Mouse (Mus musculus) embryonic fibroblast, embryonic 13.5 days (primary cell): ENCODE measurements around the gene Cnn1. TPM values are rescaled to one million over a fixed set of nuclear protein-coding genes. Genes with fewer than 3 reads are reported as not detected.
"Not testable (repeated sequence)": the region's sequence is repeated elsewhere in the genome, so short reads cannot be mapped to it uniquely, and the experiment has no call there.

ENCODE experiments used
- H3K27ac ChIP-seq: 2 replicates; pipeline ENCODE4 v1.5.1; 2012; ENCODE audit warnings: low read length, control low read depth, inconsistent platforms; ENCODE audit not compliant: insufficient read depth
- H3K4me1 ChIP-seq: 2 replicates; pipeline ENCODE4 v1.6.1; 2011; ENCODE audit warnings: low read length; ENCODE audit not compliant: control insufficient read depth, insufficient read depth
- H3K4me3 ChIP-seq: 2 replicates; pipeline ENCODE4 v1.5.1; 2011; ENCODE audit warnings: mild to moderate bottlenecking, control low read depth, low read length; ENCODE audit not compliant: insufficient read depth
- CTCF ChIP-seq: IDR thresholded peaks from 2 replicates; pipeline ENCODE4 v1.5.1; 2011; ENCODE audit warnings: mild to moderate bottlenecking, control low read depth, low read length, moderate library complexity, borderline replicate concordance; ENCODE audit not compliant: insufficient read depth
- POLR2A ChIP-seq: IDR thresholded peaks from 2 replicates; pipeline ENCODE4 v1.6.1; 2011; ENCODE audit warnings: low read depth, mild to moderate bottlenecking, control low read depth, low read length, moderate library complexity
- polyA plus RNA-seq: library from polyadenylated mRNA; stranded (reverse); fragments of >200 nt; gene quantifications from 2 replicates; pipeline ENCODE4 v1.2.4, GENCODE M21; 2011; ENCODE audit warnings: low read depth; ENCODE audit not compliant: missing spikeins, insufficient read length

Cnn1 gene
- polyA plus RNA-seq, 1 experiment = 203 TPM

DNA sequence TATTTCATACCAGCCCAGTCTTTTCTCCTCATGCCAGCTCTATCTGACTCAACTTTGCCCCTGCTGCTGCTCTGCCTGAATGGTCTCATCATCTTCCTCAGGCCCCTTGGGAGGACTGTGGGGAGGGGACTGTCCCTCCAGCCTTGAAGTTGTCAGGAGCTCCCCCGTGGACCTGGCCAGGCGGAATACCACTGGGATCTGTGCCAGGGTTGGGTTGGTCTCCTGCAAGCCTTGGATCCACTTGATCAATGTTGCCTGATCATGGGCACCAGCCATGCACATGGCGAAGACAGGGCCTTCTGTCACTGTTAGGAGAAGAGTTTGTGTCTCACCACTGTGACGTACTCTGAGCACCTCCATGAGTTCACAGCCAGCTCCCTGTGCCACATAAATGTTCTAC lies 26.7 kb upstream of the Cnn1 start:
- TF ChIP-seq POLR2A (no peak; the same call in 1 of the 2 replicates), CTCF (no peak)
- H3K27ac ChIP-seq = no peak overlapping the region
- H3K4me3 ChIP-seq = no peak overlapping the region
- no peaks in the 10 kb centered on the region for H3K4me1 ChIP-seq

DNA sequence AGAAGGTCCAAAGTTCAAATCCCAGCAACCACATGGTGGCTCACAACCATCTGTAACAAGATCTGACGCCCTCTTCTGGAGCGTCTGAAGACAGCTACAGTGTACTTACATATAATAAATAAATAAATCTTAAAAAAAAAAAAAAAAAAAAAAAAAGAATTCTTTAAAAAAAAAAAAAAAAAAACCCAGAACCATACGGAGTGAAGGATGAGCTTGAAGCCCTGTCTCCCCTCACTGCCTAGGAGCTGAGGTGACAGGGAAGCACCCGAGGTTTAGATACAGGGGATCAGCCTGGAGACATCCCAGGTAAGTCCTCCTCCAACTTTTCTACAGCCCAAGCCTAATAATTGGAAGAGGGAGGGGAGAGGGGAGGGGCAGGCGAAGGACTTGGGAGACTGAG lies 23.2 kb upstream of the Cnn1 start:
- not testable (repeated sequence) for H3K4me3 ChIP-seq

DNA sequence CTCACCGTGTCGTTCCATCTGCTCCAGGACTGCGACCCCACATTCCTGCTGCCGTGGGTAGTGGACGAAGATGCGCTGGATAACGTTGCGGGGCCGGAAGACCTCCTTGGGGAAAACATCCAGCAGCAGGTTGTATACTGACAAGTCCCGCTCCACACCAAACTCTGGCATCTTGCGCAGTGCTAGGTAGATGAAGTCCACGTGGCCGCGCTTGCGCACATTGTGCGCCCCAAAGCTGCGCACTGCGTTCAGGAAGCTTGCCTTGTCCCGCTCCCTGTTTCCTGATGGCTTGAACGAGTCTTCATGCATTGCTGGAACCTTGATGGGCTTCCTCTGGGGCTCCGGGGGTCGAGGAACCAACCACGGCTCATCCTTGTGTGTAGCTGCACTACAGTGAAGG lies 22.8 kb upstream of the Cnn1 start:
- H3K27ac ChIP-seq = no peak overlapping the region
- H3K4me3 ChIP-seq = no peak overlapping the region
- H3K4me1 ChIP-seq = no peaks in the 10 kb centered on the region
- TF ChIP-seq POLR2A (no peak), CTCF (no peak)

More for the DNA sequence above, 23.2 kb upstream of the Cnn1 start:
- not testable (repeated sequence) for H3K27ac ChIP-seq, H3K4me1 ChIP-seq

DNA sequence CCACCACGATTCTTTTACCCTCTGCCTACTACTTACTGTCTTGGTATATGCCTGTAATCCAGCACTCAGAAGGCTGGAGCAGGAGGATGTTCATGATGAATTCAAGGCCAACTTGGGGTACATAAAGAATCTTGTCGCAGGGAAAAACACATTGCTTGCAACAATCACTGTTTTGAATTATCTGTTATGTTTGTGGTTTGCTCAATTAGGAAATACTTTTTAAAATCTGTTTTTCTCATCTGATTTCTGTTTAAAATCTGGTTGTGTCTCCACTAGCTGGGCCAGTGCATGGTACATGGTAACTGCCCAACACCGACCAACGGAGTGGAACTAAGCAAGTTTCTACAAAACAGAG lies 14.4 kb upstream of the Cnn1 start:
- peak overlapping the region; percentile 72 for H3K4me3 ChIP-seq
- H3K4me1 ChIP-seq = 0 out of 2 replicates have a peak, but pooled peaks cover 4% of the 10 kb centered on the region
- TF ChIP-seq POLR2A (no peak), CTCF (no peak)
- H3K27ac ChIP-seq = no peak overlapping the region

DNA sequence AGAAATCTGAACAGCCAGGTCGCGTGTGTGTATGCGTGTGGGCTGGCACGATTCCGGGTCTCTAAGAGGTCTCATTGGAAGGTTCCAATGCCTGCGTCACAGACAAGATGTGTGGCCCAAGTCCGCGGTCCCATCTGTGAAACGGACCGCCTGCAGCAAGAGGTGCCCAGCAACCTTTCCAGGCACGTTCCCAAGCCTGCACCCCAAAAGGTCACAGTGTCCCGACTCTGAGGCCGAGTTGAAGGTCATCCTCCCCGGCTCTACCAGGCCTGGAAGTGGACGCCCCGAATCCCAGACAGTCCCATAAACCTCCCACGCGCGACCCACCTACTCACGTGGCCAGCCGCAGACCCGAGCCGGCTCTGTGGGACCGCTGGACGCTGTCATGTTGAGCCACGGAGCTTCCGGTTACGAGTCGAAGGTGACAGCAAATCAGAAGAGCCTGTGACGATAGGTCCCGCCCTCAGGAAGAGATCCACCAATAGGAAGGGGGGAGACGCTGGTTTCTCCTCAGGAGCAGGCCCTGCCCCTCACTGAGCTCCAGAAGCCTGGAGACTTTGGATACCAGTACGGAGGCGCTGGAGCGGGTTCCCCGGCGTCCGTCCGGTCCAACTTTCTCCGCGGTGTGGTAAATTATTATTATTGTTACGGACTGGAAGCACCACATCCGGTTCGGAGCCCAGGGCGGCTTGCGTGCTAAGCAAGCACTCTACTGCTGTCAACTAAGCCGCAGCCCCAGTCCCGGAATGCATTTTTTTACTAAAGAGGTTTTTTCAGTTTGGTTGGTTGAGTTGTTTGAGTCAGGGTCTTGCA lies 13.8 kb upstream of the Cnn1 start, which contains the start of gene Ecsit:
Gene Ecsit (minus strand): TSS at position 417 of the 813 bp plus-strand sequence.
- Histone ChIP-seq H3K4me1 (0 out of 2 replicates have a peak, but pooled peaks cover 4% of the 10 kb centered on the region), H3K4me3 (peak within 1 kb of the TSS; percentile 72), H3K27ac (peak within 1 kb of the TSS; percentile 86)
- TF ChIP-seq POLR2A (peak; percentile 72), CTCF (no peak)

DNA sequence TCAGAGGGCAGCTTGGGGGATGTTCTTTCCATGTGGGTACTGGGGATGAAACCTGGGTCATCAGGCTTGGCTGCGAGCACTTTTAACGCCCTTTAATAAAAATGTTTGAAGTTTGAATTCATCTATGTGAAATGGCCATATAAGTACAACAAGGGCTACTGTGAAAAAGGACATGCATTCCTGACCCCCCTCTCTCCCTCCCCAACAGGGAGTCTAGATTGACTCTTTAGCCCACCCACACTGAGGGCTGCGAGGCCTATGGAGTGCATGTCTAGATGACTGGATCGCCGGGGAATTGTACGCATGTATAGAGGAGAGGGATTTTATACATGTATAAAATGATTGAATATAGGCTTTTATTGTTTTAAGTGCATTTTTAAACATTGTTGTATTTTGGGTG lies 13.0 kb upstream of the Cnn1 start:
- Histone ChIP-seq H3K4me3 (peak overlapping the region; percentile 62), H3K4me1 (0 out of 2 replicates have a peak, but pooled peaks cover 5% of the 10 kb centered on the region), H3K27ac (peak overlapping the region; percentile 86)
- TF ChIP-seq CTCF (no peak), POLR2A (no peak; the same call in 1 of the 2 replicates)

DNA sequence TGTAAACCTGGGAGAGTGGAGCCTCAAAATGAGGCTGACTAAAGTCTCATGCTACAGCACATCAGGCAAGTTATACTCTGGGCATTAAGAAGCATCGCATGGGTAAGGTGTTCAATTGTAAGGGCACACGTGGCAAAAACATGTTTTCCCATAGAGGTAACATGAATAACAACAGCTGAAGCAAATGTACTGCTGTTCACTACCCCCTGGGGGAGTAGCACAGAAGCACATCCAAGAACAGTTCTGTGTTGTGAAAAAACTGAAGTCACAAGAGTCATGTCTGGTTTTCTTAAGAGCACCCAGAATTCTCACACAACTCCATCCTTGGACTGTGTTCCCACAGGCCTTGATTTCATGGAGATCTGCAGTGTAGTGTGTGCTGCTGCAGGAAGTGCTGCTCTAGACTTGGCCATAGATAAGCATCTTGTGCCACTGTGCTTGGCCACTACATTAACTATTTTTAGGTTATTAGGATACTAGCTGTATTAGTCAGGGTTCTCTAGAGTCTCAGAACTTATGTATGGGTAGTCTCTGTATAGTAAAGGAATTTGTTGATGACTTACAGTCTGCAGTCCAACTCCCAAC lies 11.9 kb upstream of the Cnn1 start:
- 0 out of 2 replicates have a peak, but pooled peaks cover 5% of the 10 kb centered on the region for H3K4me1 ChIP-seq
- TF ChIP-seq CTCF (no peak), POLR2A (no peak)
- no peak overlapping the region for H3K4me3 ChIP-seq
- H3K27ac ChIP-seq = peak overlapping the region; percentile 89

DNA sequence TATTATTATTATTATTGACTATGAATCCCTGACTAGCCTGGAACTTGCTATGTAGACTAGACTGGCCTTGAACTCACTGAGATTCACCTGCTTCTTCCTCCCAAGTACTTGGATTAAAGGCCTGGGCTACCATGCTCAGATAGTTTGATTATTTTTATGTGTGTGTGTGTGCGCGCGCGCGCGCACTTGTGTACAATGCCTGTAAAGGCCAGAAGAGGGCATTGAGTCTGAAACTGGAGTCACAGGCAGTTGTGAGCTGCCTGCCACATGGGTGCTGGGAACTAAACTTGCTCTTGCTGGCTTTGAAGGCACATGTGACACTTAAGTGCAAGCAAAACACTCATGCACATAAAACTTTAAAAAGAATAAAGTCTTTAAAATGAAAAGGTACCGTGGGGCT lies 9.7 kb upstream of the Cnn1 start:
- Histone ChIP-seq H3K4me1 (0 out of 2 replicates have a peak, but pooled peaks cover 5% of the 10 kb centered on the region), H3K4me3 (no peak overlapping the region), H3K27ac (peak overlapping the region; percentile 27; the same call in 1 of the 2 replicates)
- TF ChIP-seq POLR2A = no peak
- no peak for TF ChIP-seq CTCF

DNA sequence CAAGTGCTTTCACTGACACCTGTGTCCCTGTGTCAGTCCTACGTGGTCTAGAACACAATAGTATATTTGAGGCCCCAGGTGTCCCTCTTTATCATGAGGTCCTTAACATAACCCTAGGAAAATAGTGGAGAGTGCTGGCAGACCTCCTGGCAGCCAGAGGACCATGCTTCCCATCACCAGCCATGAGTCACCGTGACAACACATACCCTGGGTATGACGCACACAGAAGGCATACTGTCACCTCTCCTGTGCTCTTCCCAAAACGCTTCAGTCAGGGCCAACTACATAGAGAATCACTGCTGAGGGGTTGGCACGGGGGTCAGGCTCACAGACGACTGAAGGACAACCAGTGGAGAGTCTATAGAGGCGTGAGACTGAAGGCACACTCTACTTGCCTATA lies 9.0 kb upstream of the Cnn1 start:
- TF ChIP-seq CTCF (no peak), POLR2A (no peak)
- H3K4me3 ChIP-seq = no peak overlapping the region
- H3K27ac ChIP-seq = peak overlapping the region; percentile 30; the same call in 1 of the 2 replicates
- H3K4me1 ChIP-seq = 0 out of 2 replicates have a peak, but pooled peaks cover 5% of the 10 kb centered on the region

DNA sequence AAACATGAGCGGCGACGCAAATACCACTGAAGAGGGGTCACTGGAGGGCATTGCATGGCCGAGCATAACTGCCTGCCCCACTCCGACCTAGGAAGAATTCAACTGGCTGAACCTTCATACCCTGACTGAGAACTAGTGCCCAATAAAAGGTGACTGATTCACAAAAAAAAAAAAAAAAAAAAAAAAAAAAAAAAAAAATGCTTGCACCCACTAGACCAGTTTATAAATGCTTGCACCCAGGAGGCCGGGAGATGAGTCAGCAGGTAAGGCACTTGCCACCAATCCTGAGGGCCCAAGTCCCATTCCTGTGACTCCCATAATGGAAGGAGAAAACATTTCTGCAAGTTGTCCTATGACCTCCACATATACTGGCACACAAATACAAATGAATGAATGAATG lies 6.3 kb upstream of the Cnn1 start:
- Histone ChIP-seq H3K4me1 (0 out of 2 replicates have a peak, but pooled peaks cover 2% of the 10 kb centered on the region), H3K4me3 (no peak overlapping the region), H3K27ac (no peak overlapping the region)
- TF ChIP-seq CTCF = no peak
- TF ChIP-seq POLR2A = no peak
